Mouse (Mus musculus): ENCODE measurements around the gene Cacna1i.

Cacna1i gene

DNA sequence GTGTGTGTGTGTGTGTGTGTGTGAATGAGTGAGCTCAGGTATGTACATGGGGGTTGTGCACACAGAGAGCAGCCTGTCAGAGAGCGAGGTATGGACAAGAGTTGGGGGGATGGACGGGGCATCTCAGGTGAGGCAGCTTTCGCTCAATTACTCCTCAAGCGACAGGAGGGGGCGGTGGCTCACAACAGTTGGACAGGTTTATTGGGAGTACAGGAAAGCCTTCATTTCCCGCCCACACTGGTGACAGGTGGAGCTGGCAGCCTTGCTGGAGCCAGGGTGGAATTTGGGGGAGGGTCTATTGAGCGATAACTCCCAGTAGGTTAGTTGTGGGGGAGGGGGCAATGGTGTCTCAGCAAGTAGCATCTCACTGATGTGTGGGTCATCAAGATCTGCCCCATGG is 48.2 kb downstream of the Cacna1i start:
- no peak for DNase-seq

DNA sequence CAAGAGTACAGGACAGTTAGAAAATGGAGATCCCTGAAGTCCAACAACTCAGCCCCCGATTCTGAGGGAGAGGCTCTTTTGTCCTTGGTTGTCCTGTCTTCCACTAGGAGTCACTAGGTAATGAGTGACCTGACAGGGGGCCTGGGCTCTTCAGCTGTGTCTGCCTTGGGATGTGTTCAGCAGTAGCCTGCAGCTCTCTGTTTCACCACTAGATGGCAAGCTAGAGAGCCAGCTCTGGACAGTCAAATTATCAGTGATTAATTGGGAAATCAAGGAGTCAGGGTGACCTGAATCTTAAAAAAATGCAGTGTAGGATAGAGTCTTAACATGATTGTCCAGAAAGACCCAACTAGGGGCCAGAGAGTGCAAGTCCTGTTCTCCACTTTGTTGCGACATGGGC is 53.3 kb downstream of the Cacna1i start:
- DNase-seq = peak; percentile 69

DNA sequence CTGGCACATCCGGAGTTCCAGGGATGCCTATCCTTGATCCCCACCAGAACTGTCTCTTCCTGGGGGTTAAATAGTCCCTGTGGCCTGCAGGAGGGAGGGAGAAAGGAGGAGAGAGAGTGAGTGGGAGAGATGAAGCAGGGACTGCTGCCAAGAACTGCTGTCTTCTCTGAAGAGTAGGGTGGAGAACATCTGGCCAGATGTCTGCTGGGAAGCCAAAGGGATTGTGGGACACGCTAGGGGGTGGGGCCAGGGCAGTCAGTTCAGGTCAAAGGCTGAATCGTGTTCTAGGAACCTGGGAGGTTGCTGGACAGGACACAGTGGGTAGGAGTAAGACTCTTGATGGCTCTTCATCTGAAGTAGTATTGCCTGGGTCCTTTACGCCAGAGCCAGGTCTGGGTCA is 55.4 kb downstream of the Cacna1i start:
- DNase-seq = no peak

- DNase-seq = peak; percentile 77
Measured at GRCm38 (mm10) chr15:80343031-80343430, 56.0 kb downstream of the Cacna1i start.

- no peak for DNase-seq
Measured at GRCm38 (mm10) chr15:80343731-80344130, 56.7 kb downstream of the Cacna1i start.

- no peak for DNase-seq
Measured at GRCm38 (mm10) chr15:80346510-80346909, 59.5 kb downstream of the Cacna1i start.

GRCm38 (mm10) chr15:80350431-80350830 is 63.4 kb downstream of the Cacna1i start:
- no peak for DNase-seq

DNA sequence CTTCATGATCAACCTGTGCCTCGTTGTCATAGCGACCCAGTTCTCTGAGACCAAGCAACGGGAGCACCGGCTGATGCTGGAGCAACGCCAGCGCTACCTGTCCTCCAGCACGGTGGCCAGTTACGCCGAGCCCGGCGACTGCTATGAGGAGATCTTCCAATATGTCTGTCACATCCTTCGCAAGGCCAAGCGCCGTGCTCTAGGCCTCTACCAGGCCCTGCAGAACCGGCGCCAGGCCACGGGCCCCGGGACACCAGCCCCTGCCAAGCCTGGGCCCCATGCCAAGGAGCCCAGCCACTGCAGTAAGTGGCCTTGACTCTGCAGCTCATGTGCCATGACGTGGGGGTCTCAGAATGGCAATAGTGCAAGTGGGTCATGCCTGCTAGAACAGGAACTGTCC is 71.8 kb downstream of the Cacna1i start:
- peak; percentile 10 for DNase-seq

DNA sequence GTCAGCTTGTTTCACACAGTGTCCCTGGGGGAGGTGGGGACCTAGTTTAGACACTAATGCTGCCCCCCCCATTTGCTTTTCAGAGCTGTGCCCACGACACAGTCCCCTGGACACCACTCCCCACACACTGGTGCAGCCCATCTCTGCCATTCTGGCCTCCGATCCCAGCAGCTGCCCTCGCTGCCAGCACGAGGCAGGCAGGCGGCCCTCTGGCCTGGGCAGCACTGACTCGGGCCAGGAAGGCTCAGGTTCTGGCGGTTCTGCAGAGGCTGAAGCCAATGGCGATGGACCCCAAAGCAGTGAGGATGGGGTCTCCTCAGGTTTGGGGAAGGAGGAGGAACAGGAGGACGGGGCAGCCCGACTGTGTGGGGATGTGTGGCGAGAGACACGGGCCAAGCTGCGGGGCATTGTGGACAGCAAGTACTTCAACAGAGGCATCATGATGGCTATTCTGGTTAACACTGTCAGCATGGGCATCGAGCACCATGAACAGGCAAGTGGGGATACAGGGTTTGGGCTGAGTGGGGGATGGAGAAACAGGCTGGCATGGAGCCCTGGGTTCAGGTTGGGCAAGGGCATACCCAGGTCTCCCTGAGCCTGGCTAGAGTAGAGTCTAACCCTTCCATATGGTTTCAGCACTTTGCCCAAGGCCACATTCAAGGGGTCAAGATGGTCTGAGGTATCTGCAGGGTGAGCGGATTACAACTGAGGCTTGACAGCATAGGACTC is 74.9 kb downstream of the Cacna1i start:
- no peak for DNase-seq

GRCm38 (mm10) chr15:80362509-80363172 is 75.6 kb downstream of the Cacna1i start:
- DNase-seq = no peak

- DNase-seq = no peak
Measured at GRCm38 (mm10) chr15:80363821-80364715, 77.0 kb downstream of the Cacna1i start.

- peak; percentile 42 for DNase-seq
Measured at GRCm38 (mm10) chr15:80366899-80367298, 79.9 kb downstream of the Cacna1i start.

GRCm38 (mm10) chr15:80373219-80373964 is 86.4 kb downstream of the Cacna1i start:
- DNase-seq = no peak

DNA sequence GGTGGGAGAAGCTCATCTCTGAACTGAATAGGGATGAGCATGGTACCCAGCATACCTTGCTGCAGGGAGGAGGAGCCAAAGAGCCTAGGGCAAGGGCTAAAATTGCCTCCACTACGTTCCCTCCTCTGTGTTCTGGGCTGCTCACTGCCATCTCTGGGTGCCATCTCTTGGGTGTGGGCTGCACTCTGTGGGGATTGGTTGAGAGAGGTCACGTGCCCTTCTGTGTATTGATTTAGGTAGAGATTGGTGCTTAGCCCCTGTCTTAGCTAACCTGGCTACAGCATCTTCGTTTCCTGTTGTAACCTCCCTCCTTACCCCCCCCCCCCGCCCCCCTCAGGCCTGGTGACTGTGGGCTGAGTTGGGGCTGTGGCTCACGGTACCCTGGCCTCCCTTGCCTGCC is 87.8 kb downstream of the Cacna1i start:
- DNase-seq = no peak

DNA sequence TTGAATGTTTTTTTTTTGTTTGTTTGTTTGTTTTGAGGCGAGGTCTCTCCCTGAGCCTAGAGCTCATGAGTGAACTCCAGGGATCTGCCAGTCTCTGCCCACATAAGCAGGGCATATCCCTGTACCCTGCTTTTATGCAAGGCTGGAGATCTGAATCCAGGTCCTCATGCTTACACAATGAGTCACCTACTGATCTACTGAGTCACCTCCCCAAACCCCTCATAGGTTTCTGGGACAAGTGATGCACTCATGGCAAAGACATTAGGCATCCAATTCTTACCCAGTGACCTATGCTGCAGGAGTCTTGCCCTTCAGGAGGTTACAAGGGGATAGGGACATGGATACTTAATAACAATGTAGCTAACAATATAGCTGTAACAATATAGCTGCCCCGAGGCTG is 100.1 kb downstream of the Cacna1i start:
- no peak for DNase-seq

GRCm38 (mm10) chr15:80391791-80392190 is 104.8 kb downstream of the Cacna1i start:
- DNase-seq = no peak

- DNase-seq = no peak
Measured at GRCm38 (mm10) chr15:80395035-80395434, 108.0 kb downstream of the Cacna1i start.

DNA sequence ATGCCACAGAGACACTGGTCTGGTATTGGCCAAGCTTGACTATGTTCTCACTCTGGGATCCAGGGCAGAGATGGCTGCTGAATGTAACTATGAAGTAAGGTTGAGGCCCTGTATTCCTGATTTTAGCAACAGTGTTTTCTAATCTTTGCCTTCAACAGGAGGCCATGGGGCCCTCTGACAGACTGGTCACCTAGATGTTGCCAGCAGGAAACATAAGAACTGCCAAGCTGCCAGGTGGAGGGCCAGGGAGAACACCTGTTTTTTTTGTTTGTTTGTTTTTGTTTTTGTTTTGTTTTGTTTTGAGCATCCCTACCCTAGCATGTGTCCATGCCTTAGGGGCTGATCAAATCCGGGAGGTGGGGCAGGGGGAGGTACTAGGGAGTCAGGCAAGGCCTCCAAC is 112.4 kb downstream of the Cacna1i start:
- no peak for DNase-seq

DNA sequence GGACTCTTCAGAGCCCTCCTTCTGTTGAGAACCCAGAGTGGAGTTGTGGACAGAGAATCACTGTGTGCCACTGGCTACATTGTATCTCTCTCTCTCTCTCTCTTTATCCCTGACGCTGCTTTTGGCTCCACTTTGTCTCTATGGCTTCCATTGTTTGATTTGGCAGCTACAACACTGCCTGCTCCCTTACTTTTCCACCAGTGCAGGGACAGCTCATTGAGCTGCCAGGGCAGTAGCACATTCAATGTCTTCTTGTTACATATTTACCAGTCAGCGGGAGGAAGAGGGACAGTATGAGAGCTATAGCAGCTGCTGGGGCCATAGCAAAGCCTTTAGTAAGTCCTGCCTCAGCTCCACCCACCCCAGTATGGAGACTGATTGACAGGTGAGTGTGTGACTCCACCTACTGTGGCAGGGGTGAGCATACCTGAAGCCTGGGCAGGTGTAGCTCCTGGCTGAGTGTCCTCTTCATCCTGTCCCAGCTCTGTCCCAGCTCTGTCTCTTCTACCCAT is 114.4 kb downstream of the Cacna1i start:
- DNase-seq = no peak

DNA sequence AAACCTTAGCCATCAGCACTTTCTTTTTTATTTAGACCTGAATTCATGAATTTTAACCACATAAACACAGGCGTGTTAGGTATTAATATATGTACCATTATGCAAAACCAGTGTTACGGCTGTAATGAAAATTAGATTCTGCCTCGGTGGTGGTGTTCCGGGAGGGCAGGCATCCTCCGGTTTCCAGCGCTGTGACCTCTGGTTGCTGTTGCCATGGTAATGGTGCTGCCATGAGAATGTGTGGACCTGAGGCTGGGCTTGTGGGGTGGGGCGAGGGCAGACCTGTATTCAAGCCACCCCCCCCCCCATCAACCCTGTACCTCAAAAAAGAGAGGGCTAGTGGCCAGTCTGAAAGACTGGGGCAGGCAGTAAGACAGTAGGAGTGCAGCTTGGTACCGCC is 114.9 kb downstream of the Cacna1i start:
- no peak for DNase-seq

- DNase-seq = peak; percentile 63
Measured at GRCm38 (mm10) chr15:80407873-80408272, 120.8 kb downstream of the Cacna1i start.

- no peak for DNase-seq
Measured at GRCm38 (mm10) chr15:80410661-80411060, 123.6 kb downstream of the Cacna1i start.

DNA sequence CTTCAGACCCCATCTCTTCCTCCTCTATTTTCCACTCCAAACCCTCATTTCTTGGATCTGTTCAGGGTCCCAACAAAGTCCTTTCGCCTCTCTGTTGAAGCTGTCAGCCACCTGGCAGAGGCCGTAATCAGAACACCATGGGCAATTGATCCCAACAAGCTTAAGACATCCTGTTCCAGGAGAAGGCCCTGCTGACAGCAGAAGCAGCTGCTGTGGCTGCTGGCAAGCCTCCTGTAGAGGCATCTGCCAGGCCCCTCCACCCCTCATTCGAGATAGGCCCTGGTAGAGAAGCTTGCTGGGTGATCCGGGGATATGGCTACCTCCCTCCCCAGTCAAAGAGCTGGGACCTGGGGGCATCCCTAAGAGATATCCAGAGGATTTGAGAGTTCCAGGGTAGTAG is 126.0 kb downstream of the Cacna1i start:
- no peak for DNase-seq
